Mouse (Mus musculus) macrophage (primary cell): ENCODE results near the gene Lrcol1. TPM values are rescaled to one million over a fixed set of nuclear protein-coding genes. Genes with fewer than 3 reads are reported as not detected.

Experiments
- H3K27ac ChIP-seq: fragments of 350-480 bp; formaldehyde crosslinking; 2 replicates; pipeline ENCODE4 v1.9.0; 2021
- H3K36me3 ChIP-seq: fragments of 350-480 bp; formaldehyde crosslinking; 2 replicates; pipeline ENCODE4 v1.9.0; 2021; ENCODE audit errors: inconsistent target
- H3K4me3 ChIP-seq: fragments of 350-480 bp; formaldehyde crosslinking; 2 replicates; pipeline ENCODE4 v1.9.0; 2021; ENCODE audit errors: inconsistent target
- H3K79me2 ChIP-seq: fragments of 350-480 bp; formaldehyde crosslinking; 2 replicates; pipeline ENCODE4 v1.9.0; 2021; ENCODE audit errors: inconsistent target
- WGBS: methylation state at CpG from one replicate; pipeline ENCODE4 v1.1.7; 2026; ENCODE audit warnings: inconsistent platforms; ENCODE audit not compliant: missing documents; 5-methylcytosine and 5-hydroxymethylcytosine counted together
- polyA plus RNA-seq: library from polyadenylated mRNA; stranded (reverse); fragments of 250-400 nt; gene quantifications from 3 replicates; pipeline ENCODE4 v1.2.4, GENCODE M21; 2018; ENCODE audit warnings: inconsistent platforms
- total RNA-seq, 78 experiments: library from RNA; depleted of rRNA; stranded (reverse); fragments of 250-400 nt; gene quantifications; 1 replicate in 9 of 78; 2 replicates in 24 of 78; 3 replicates in 43 of 78; 4 replicates in 2 of 78; pipeline ENCODE4 v1.2.4; 2018; ENCODE audit warnings: inconsistent platforms in 56 of 78

The Lrcol1 gene
- total RNA-seq (2018; cell fraction: chromatin; rRNA removed), result not detected
- total RNA-seq (2018; cell fraction: cytosol; rRNA removed), result not detected
- total RNA-seq (2018; cell fraction: nucleus; rRNA removed), result not detected
- polyA plus RNA-seq, result not detected in 3 replicates

- no peaks in the 10 kb centered on the region for H3K79me2 ChIP-seq
- H3K4me3 ChIP-seq, result no peak within 1 kb of the TSS
- no peak within 1 kb of the TSS for H3K27ac ChIP-seq
- 89% methylated on average over 4 of the region's 4 CpGs for WGBS
- no peaks in the 10 kb centered on the region for H3K36me3 ChIP-seq
Measured at GRCm38 (mm10) chr5:110344524-110344923, at the start of gene Lrcol1. TSS of gene Lrcol1 (plus strand) at chr5:110344730.

DNA sequence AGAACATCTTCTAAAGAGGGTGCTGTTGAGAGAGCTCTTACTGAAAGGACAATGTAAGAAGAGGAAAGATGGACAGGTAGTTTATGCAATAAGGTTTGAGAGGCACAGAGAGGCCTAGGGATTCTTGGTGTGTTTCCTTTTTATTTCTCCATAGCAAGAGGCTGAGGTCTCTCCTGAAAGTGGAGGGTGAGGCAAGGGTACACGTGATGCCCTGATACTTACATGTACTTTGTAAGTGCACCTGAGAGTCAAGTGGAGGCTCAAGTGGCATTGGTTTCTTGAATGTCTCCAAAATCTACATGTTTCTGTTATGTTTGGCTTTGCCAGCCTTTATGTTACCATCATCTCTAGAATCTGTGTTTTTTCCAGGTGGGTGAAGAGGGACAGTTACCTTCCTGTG is 47.9 kb upstream of the Lrcol1 start:
- no peak overlapping the region for H3K4me3 ChIP-seq
- no peaks in the 10 kb centered on the region for H3K36me3 ChIP-seq
- H3K27ac ChIP-seq, result no peak overlapping the region
- 100% methylated on average over 1 of the region's 1 CpGs for WGBS
- no peaks in the 10 kb centered on the region for H3K79me2 ChIP-seq

DNA sequence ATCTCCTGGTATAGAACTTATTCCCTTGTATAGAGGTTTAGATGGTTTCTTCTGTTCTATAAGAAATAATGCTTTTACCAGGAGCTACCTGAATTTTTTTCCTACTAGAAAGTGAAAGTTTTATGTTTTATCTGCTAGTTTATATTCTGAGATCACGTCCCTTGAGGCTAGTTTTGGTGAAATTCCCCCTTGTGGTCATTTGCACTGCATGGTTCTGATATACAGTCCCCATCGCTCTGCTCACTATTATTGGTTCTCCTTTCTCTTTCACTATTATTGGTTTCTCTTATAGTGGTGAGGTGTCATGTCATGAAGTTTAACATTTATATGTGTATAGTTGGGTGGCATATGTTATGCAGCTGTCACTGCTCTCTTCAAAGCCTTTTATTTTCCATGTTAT is 43.9 kb upstream of the Lrcol1 start:
- H3K36me3 ChIP-seq, result no peaks in the 10 kb centered on the region
- no peak overlapping the region for H3K27ac ChIP-seq
- WGBS, result 95% methylated on average over 2 of the region's 2 CpGs
- no peak overlapping the region for H3K4me3 ChIP-seq
- no peaks in the 10 kb centered on the region for H3K79me2 ChIP-seq

DNA sequence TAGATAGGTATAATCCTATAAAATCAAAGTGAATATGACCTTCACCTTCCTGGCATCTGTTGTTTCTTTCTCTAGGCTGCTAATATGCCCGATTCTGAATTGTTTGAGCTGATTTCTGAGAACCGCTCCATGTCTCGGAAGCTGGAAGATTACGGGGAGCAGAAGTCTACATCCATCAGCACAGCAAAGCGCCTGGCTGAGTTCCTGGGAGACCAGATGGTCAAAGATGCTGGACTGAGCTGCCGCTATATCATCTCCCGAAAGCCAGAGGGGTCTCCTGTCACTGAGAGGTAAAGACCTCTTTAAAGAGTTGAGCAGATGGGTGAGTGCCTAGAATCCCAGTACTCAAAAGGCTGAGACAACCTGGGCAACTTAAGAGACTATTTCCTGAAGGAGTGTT is 35.7 kb upstream of the Lrcol1 start:
- no peak overlapping the region for H3K4me3 ChIP-seq
- 98% methylated on average over 7 of the region's 7 CpGs for WGBS
- no peaks in the 10 kb centered on the region for H3K79me2 ChIP-seq
- H3K36me3 ChIP-seq, result no peaks in the 10 kb centered on the region
- no peak overlapping the region for H3K27ac ChIP-seq

GRCm38 (mm10) chr5:110313127-110313526 is 31.4 kb upstream of the Lrcol1 start:
- Histone ChIP-seq H3K27ac (no peak overlapping the region), H3K4me3 (no peak overlapping the region), H3K79me2 (no peaks in the 10 kb centered on the region), H3K36me3 (no peaks in the 10 kb centered on the region)
- 87% methylated on average over 3 of the region's 3 CpGs for WGBS

DNA sequence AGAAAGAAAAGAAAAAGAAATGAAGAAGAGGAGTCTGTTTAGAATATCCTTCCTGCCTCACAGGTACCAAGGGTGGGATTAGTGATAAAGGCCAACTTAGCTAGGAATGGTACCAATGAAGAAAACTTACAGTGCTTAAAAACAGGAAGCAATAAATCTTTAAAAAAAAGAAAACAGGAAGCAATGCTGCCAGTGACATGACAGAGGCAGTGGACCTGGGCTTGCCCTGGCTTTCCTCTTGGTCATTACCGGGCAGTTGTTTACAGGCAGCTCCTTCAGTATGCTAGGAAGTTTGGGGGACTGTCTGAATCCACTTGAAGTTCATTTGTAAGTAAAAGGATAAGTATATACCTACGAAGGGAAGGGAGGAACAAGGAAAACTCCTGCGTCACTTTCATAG is 14.0 kb upstream of the Lrcol1 start:
- H3K4me3 ChIP-seq, result no peak overlapping the region
- no peaks in the 10 kb centered on the region for H3K36me3 ChIP-seq
- WGBS, result 46% methylated on average over 3 of the region's 3 CpGs

GRCm38 (mm10) chr5:110338792-110339191 is 5.7 kb upstream of the Lrcol1 start:
- H3K4me3 ChIP-seq, result no peak overlapping the region
- no peak overlapping the region for H3K27ac ChIP-seq
- 79% methylated on average over 2 of the region's 2 CpGs for WGBS
- no peaks in the 10 kb centered on the region for H3K79me2 ChIP-seq
- no peaks in the 10 kb centered on the region for H3K36me3 ChIP-seq

More for the DNA sequence above, 14.0 kb upstream of the Lrcol1 start:
- H3K79me2 ChIP-seq, result no peaks in the 10 kb centered on the region
- H3K27ac ChIP-seq, result no peak overlapping the region

GRCm38 (mm10) chr5:110342648-110343284 is 1.8 kb upstream of the Lrcol1 start, which contains the start of gene P2rx2:
TSS of gene P2rx2 (minus strand) at chr5:110343212.
- H3K79me2 ChIP-seq, result no peaks in the 10 kb centered on the region
- H3K27ac ChIP-seq, result no peak within 1 kb of the TSS
- no peak within 1 kb of the TSS for H3K4me3 ChIP-seq
- H3K36me3 ChIP-seq, result no peaks in the 10 kb centered on the region
- WGBS, result 6% methylated on average over 43 of the region's 43 CpGs

- 26% methylated on average over 4 of the region's 4 CpGs for WGBS
Measured at GRCm38 (mm10) chr5:110345553-110345952, 1.0 kb downstream of the Lrcol1 start.

GRCm38 (mm10) chr5:110347006-110347405 is 2.5 kb downstream of the Lrcol1 start:
- no peaks in the 10 kb centered on the region for H3K79me2 ChIP-seq
- no peak overlapping the region for H3K27ac ChIP-seq
- no peak overlapping the region for H3K4me3 ChIP-seq
- 70% methylated on average over 8 of the region's 8 CpGs for WGBS
- no peaks in the 10 kb centered on the region for H3K36me3 ChIP-seq

More at GRCm38 (mm10) chr5:110345553-110345952, 1.0 kb downstream of the Lrcol1 start:
- no peak overlapping the region for H3K4me3 ChIP-seq
- no peaks in the 10 kb centered on the region for H3K79me2 ChIP-seq
- H3K36me3 ChIP-seq, result no peaks in the 10 kb centered on the region
- no peak overlapping the region for H3K27ac ChIP-seq

DNA sequence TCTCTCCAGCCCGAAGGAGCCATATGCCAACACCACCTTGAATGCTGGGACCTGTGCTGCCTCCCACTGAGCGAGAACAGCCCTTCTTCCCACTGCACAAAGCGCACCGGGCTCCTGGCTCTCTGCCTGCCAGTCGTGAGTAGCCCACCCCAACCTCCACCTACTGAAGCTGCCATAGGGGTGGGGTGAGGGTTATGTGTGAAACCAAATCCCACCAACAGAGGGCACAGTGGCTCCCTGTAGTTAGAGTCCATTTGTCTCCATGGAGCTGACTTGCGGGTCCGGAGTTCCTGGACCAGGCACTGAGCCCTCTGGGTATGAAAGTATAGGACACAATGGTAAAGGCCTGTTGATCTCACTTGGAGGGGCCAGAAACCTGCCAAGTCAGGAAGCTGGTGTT is 10.2 kb downstream of the Lrcol1 start:
- Histone ChIP-seq H3K27ac (no peak overlapping the region), H3K36me3 (no peaks in the 10 kb centered on the region), H3K4me3 (no peak overlapping the region), H3K79me2 (no peaks in the 10 kb centered on the region)
- 15% methylated on average over 7 of the region's 7 CpGs for WGBS

DNA sequence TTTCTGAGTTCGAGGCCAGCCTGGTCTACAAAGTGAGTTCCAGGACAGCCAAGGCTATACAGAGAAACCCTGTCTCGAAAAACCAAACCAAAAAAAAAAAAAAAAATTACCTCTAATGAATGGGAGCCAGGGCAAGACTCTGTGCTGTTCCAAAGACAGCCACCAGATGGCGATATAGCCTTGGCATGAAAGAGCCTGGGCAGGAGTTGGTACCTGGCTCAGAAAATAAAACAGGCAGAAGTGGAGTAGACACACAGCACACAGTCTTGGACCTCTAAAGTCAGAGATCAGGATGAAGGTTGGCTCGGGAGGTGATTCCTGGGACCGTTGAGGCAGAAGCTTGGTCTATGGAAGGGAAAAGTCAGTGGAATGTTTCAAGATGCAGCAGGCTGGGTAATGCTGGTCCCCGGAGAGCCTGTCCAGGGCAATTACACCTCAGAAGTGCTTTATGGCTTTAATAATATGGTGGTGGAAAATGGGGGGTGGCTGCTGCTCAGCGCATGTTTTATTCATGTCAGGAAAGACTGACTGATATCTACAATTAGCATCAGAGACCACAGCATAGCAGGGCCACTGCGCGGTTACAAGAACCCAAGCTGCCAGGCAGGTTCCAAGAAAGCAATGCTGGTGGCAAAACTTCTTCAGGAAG is 13.1 kb downstream of the Lrcol1 start:
- H3K4me3 ChIP-seq, result no peak overlapping the region
- no peaks in the 10 kb centered on the region for H3K36me3 ChIP-seq
- 50% methylated on average over 8 of the region's 9 CpGs for WGBS
- H3K79me2 ChIP-seq, result no peaks in the 10 kb centered on the region
- H3K27ac ChIP-seq, result no peak overlapping the region

- H3K79me2 ChIP-seq, result no peaks in the 10 kb centered on the region
- no peak overlapping the region for H3K4me3 ChIP-seq
- 99% methylated on average over 6 of the region's 6 CpGs for WGBS
- H3K27ac ChIP-seq, result no peak overlapping the region
- H3K36me3 ChIP-seq, result no peaks in the 10 kb centered on the region
Measured at GRCm38 (mm10) chr5:110361465-110361864, 16.9 kb downstream of the Lrcol1 start.

DNA sequence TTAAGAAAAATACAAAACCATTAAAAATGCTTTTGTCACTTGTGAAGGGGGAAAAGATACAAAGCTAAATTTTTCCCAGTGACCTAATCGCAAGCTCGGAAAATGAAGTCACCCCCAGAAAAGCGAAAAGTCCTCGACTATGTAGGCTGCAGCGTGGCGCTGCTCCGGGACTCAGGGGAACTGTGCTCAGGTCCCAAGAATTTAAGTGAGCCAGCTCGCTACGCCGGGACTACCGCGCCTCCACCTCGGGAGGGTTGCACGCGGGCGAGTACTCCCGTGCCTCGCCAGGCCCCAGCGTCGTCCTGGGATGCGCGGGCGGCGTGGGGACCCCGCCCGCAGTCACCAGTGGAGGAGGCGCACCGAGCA is 18.3 kb downstream of the Lrcol1 start:
- WGBS, result 4% methylated on average over 28 of the region's 28 CpGs
- Histone ChIP-seq H3K27ac (no peak overlapping the region), H3K4me3 (no peak overlapping the region), H3K36me3 (0 out of 2 replicates have a peak, but pooled peaks cover 3% of the 10 kb centered on the region), H3K79me2 (no peaks in the 10 kb centered on the region)

DNA sequence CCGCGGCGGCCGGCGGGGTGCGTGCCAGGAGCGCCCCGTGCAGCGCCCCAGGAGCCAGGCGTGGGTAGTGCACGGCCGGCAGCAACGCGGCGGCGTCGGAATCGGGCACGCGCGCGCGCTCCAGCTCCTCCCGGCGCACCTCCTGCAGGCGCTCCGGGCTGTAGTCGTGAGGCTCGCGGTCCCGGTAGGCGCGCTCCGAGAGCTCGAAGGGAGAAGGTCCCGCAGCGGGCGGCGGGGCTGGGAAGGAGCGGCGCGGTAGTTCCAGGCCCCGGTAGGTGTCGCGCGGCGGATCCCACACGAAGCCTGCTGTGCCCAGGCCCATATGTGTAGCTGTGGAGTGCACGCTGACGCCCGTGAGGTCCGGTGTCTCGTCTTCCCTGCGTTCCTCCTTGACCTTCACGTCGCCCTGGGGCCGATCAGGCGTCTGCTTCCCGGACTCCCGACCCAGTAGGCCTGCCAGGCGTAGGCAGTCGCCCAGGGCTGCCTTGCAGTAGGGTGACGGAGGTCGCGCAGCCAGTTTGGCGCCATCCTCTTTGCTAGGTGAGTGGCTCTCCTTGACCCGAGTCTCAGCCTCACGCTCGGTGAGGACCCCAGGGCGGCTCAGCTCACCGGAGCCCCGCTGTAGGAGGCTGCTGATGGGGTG is 18.8 kb downstream of the Lrcol1 start:
- no peak overlapping the region for H3K4me3 ChIP-seq
- WGBS, result 14% methylated on average over 72 of the region's 72 CpGs
- 0 out of 2 replicates have a peak, but pooled peaks cover 6% of the 10 kb centered on the region for H3K36me3 ChIP-seq
- H3K79me2 ChIP-seq, result no peaks in the 10 kb centered on the region
- no peak overlapping the region for H3K27ac ChIP-seq
